Mouse (Mus musculus) erythroblast, embryonic 14.5 days (primary cell): ENCODE results near the gene Rcsd1.

Experiments used
- GATA1 ChIP-seq: IDR thresholded peaks from 2 replicates; pipeline ENCODE4 v1.6.1; 2012; ENCODE audit warnings: low read length, inconsistent platforms, mixed read lengths
- TAL1 ChIP-seq: IDR thresholded peaks from 3 replicates; pipeline ENCODE4 v1.6.1; 2012; ENCODE audit warnings: low read length, inconsistent platforms, mixed read lengths

- TF ChIP-seq TAL1 (no peak), GATA1 (no peak)
These were observed 81.0 kb downstream of the Rcsd1 start for GRCm38 (mm10) chr1:165628603-165629002.
